Mouse (Mus musculus) macrophage (primary cell): ENCODE results near the gene Clcn2. TPM values are rescaled to one million over a fixed set of nuclear protein-coding genes. Genes with fewer than 3 reads are reported as not detected.

ENCODE experiments used
- H3K27ac ChIP-seq: fragments of 350-480 bp; formaldehyde crosslinking; 2 replicates; pipeline ENCODE4 v1.9.0; 2021
- H3K36me3 ChIP-seq: fragments of 350-480 bp; formaldehyde crosslinking; 2 replicates; pipeline ENCODE4 v1.9.0; 2021; ENCODE audit errors: inconsistent target
- H3K4me3 ChIP-seq: fragments of 350-480 bp; formaldehyde crosslinking; 2 replicates; pipeline ENCODE4 v1.9.0; 2021; ENCODE audit errors: inconsistent target
- H3K79me2 ChIP-seq: fragments of 350-480 bp; formaldehyde crosslinking; 2 replicates; pipeline ENCODE4 v1.9.0; 2021; ENCODE audit errors: inconsistent target
- WGBS: methylation state at CpG from one replicate; pipeline ENCODE4 v1.1.7; 2026; ENCODE audit warnings: inconsistent platforms; ENCODE audit not compliant: missing documents; 5-methylcytosine and 5-hydroxymethylcytosine counted together
- polyA plus RNA-seq: library from polyadenylated mRNA; stranded (reverse); fragments of 250-400 nt; gene quantifications from 3 replicates; pipeline ENCODE4 v1.2.4, GENCODE M21; 2018; ENCODE audit warnings: inconsistent platforms

Gene Clcn2
- polyA plus RNA-seq, 1 experiment from 2014 or later: 0.11 TPM

DNA sequence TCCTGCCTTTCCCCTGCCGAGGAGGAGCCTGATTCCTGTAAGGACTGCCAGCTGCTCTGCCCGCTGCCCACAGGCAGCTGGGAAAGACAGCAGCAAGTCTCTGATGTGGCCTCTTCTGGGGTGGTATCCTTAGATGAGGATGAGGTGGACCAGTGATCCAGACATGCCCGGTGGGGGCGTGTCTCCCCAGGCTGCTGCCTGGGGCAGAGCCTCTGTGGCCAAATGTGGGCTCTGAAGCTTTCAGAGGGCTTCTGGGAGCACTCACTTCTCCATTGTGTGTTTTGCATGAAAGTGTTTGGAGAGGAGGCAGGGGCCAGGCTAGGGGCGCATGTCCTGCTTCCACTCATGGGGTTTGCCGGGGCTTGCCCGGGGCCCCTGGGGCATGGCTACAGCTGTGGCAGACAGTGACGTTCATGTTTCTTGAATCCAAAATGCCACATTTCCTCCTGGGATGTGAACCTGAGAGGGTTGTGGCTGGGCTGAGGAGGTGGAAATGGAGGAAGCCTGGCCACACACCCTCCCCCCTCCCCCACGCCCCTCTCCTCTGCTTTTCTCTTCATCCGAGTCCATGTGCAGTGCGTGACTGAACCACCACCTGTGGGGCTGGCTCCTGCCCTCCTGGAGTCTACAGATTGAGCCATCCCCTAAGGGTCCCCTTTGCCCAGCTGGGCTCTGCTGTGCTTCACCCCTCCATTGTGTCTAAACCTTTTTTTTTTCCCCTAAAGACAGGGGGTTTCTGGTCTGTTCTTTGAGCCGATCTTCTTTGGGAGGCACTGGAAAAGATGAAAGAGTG lies 15.6 kb downstream of the Clcn2 start:
- no peak overlapping the region for H3K27ac ChIP-seq
- 73% methylated on average over 10 of the region's 12 CpGs for WGBS
- H3K36me3 ChIP-seq: no peaks in the 10 kb centered on the region
- H3K79me2 ChIP-seq: no peaks in the 10 kb centered on the region
- no peak overlapping the region for H3K4me3 ChIP-seq

- no peaks in the 10 kb centered on the region for H3K79me2 ChIP-seq
- no peak overlapping the region for H3K4me3 ChIP-seq
- H3K36me3 ChIP-seq: no peaks in the 10 kb centered on the region
- no peak overlapping the region for H3K27ac ChIP-seq
- 84% methylated on average over 7 of the region's 7 CpGs for WGBS
Observed at GRCm38 (mm10) chr16:20701316-20701715, 16.2 kb downstream of the Clcn2 start.

GRCm38 (mm10) chr16:20700036-20700435 lies 17.5 kb downstream of the Clcn2 start:
- Histone ChIP-seq H3K4me3 (no peak overlapping the region), H3K27ac (no peak overlapping the region), H3K79me2 (no peaks in the 10 kb centered on the region), H3K36me3 (no peaks in the 10 kb centered on the region)
- WGBS: 96% methylated on average over 5 of the region's 5 CpGs

DNA sequence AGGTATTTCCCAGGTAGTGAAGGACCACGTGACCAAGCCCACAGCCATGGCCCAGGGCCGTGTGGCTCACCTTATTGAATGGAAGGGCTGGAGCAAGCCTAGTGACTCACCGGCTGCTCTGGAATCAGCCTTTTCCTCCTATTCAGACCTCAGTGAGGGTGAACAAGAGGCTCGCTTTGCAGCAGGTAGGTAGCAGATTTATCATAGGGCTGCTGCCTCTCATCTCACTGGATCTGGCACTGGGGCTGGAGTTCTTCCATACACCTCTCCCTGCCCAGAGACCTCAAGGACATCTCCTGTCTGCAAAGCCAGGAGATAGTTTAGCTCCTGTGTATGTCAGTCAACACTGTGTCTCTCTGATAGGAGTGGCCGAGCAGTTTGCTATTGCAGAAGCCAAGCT lies 18.3 kb downstream of the Clcn2 start:
- H3K36me3 ChIP-seq: no peaks in the 10 kb centered on the region
- H3K4me3 ChIP-seq: no peak overlapping the region
- no peaks in the 10 kb centered on the region for H3K79me2 ChIP-seq
- 93% methylated on average over 5 of the region's 5 CpGs for WGBS
- no peak overlapping the region for H3K27ac ChIP-seq

- 11% methylated on average over 41 of the region's 46 CpGs for WGBS
- Histone ChIP-seq H3K27ac (no peak overlapping the region), H3K36me3 (no peaks in the 10 kb centered on the region), H3K79me2 (no peaks in the 10 kb centered on the region), H3K4me3 (no peak overlapping the region)
Observed at GRCm38 (mm10) chr16:20695622-20696323, 21.8 kb downstream of the Clcn2 start.

- Histone ChIP-seq H3K4me3 (no peak overlapping the region), H3K36me3 (peaks cover 6% of the 10 kb centered on the region), H3K27ac (no peak overlapping the region), H3K79me2 (no peaks in the 10 kb centered on the region)
- 54% methylated on average over 8 of the region's 8 CpGs for WGBS
Observed at GRCm38 (mm10) chr16:20694781-20695180, 22.8 kb downstream of the Clcn2 start.

DNA sequence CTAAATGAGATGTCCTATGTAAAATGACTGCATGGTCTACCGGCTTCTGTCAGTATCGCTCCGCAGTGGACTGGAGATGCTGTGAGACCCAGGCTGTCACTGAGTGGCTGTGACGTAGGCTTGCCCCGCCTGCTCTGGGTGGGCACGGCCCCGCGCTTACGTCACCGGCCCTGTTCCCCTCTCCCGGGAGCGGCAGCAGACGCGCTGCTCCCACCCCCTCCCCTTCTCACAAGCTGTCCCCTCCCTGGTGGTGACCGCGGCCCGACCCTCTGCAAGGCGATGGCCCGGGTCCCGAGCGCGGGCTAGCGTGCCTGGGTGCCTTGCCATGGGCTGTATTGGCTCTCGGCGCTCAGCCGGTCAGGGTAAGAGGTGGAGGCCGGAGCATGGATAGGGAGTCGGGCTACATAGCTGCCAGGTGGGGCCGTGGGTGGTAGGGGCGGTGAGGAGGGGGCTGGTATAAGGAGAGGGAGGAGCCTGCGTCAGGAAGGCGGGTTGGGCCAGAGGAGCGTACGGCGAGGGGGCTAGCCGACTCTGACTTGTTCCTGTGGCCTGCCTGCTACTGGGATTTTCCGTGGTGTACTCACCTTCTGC lies 24.3 kb downstream of the Clcn2 start, which contains the start of gene Fam131a:
TSS of gene Fam131a (plus strand) at position 131 of the 591 bp plus-strand sequence.
- no peak within 1 kb of the TSS; the same call in 1 of the 2 replicates for H3K4me3 ChIP-seq
- H3K27ac ChIP-seq: no peak within 1 kb of the TSS
- 3% methylated on average over 37 of the region's 37 CpGs for WGBS
- no peaks in the 10 kb centered on the region for H3K79me2 ChIP-seq
- peaks cover 22% of the 10 kb centered on the region for H3K36me3 ChIP-seq

GRCm38 (mm10) chr16:20692241-20692965 lies 25.1 kb downstream of the Clcn2 start:
- H3K27ac ChIP-seq: no peak overlapping the region
- 90% methylated on average over 16 of the region's 16 CpGs for WGBS
- no peaks in the 10 kb centered on the region for H3K79me2 ChIP-seq
- no peak overlapping the region for H3K4me3 ChIP-seq
- peaks cover 30% of the 10 kb centered on the region for H3K36me3 ChIP-seq

GRCm38 (mm10) chr16:20691617-20692016 lies 25.9 kb downstream of the Clcn2 start:
- no peak overlapping the region for H3K4me3 ChIP-seq
- H3K79me2 ChIP-seq: no peaks in the 10 kb centered on the region
- 86% methylated on average over 1 of the region's 1 CpGs for WGBS
- H3K36me3 ChIP-seq: peaks cover 38% of the 10 kb centered on the region
- H3K27ac ChIP-seq: no peak overlapping the region

DNA sequence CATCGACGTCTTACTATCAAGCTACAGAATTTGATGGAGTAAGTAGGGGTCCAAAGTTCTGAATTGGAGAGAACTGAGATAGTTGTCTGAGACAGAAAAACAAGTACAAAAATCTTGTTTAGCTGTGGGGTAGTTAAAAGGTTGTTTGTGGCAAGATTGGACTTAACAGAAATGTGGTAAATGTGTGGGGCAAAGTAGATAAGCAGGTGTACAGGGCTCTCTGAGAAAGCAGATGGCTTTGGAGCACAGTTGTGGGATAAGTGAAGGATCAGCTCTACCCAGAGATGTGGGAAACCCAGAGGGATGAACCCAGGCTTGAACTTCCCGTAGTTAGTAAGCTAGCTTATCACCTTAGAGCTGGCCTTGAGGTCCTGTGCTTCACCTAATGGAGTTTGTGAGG lies 26.8 kb downstream of the Clcn2 start:
- peaks cover 47% of the 10 kb centered on the region for H3K36me3 ChIP-seq
- H3K27ac ChIP-seq: no peak overlapping the region
- H3K79me2 ChIP-seq: no peaks in the 10 kb centered on the region
- no peak overlapping the region for H3K4me3 ChIP-seq
- 95% methylated on average over 3 of the region's 3 CpGs for WGBS

- Histone ChIP-seq H3K79me2 (peaks cover 68% of the 10 kb centered on the region), H3K4me3 (no peak overlapping the region), H3K27ac (peak overlapping the region; percentile 21), H3K36me3 (peaks cover 59% of the 10 kb centered on the region)
- 48% methylated on average over 10 of the region's 10 CpGs for whole genome bisulfite sequencing
Observed at GRCm38 (mm10) chr16:20677974-20678675, 39.4 kb downstream of the Clcn2 start.

DNA sequence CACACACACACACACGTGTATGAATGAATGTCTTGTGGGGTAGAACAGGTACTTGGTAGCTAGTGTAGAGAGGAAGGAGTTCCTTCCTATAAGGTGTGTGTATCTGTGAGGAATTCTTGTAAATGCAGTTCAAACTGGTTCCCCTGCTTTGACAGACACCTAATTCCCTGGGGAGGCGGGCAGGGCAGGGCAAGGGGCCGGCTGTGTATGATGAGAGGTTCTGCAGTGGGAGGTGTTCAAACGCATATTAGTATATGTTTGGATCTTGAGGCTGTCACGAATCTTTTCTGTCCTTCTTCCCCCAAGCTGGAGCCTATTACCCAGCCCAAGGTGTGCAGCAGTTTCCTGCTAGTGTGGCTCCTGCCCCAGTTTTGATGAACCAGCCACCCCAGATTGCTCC lies 40.2 kb downstream of the Clcn2 start:
- H3K4me3 ChIP-seq: no peak overlapping the region
- 78% methylated on average over 4 of the region's 5 CpGs for WGBS
- peak overlapping the region; percentile 21 for H3K27ac ChIP-seq
- peaks cover 52% of the 10 kb centered on the region for H3K36me3 ChIP-seq
- H3K79me2 ChIP-seq: peaks cover 68% of the 10 kb centered on the region

GRCm38 (mm10) chr16:20676702-20677101 lies 40.8 kb downstream of the Clcn2 start:
- Histone ChIP-seq H3K4me3 (no peak overlapping the region), H3K36me3 (peaks cover 45% of the 10 kb centered on the region), H3K79me2 (peaks cover 68% of the 10 kb centered on the region), H3K27ac (no peak overlapping the region)
- WGBS: 64% methylated on average over 4 of the region's 4 CpGs

DNA sequence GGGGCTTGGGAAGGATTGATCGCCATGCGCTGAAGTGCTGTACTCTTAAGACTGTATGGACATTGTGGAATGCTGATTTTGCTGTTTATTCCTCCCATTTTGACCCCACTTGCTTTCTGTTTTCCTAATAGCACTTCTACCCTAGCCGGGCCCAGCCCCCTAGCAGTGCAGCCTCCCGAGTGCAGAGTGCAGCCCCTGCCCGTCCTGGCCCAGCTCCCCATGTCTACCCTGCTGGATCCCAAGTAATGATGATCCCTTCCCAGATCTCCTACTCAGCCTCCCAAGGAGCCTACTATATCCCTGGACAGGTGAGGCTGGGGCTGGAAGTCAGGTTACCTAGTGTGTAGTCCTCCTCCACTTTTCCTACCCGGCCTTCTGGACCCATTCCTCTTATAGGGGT lies 42.3 kb downstream of the Clcn2 start:
- WGBS: 90% methylated on average over 6 of the region's 6 CpGs
- Histone ChIP-seq H3K4me3 (no peak overlapping the region), H3K36me3 (peaks cover 32% of the 10 kb centered on the region), H3K79me2 (peaks cover 68% of the 10 kb centered on the region), H3K27ac (no peak overlapping the region)
